Mouse (Mus musculus): ENCODE measurements around the gene Cd40lg. TPM values are rescaled to one million over a fixed set of nuclear protein-coding genes. Genes with fewer than 3 reads are reported as not detected.
A peak's percentile ranks its signal among the peaks of the same experiment; 100 is the strongest.

Gene Cd40lg
- not detected for total RNA-seq (2021)
- long read RNA-seq, experiment 1 = 0 reads
- long read RNA-seq, experiment 2 = 0 reads

DNA sequence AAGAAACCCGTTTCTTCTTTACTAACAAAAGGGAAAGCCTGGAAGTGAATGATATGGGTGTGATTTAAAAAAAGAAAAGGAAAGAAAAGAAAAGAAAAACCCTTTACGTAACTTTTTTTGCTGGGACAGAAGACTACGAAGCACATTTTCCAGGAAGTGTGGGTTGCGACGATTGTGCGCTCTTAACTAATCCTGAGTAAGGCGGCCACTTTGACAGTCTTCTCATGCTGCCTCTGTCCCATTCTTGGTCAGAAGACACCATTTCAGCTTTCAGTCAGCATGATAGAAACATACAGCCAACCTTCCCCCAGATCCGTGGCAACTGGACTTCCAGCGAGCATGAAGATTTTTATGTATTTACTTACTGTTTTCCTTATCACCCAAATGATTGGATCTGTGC is at the start of gene Cd40lg:
Gene Cd40lg, plus strand, starts transcription at position 268 of the 400 bp plus-strand sequence.
- intact Hi-C loops (cut with DNase I) = no loop called here
- Histone ChIP-seq H3K27ac (no peak within 1 kb of the TSS), H3K4me3 (no peak within 1 kb of the TSS)
- no peak for TF ChIP-seq CTCF (IDR thresholded peaks at IDR 0.05)
- DNase-seq (ENCODE audit: extremely low spot score in 1 of 2, low spot score in 2 of 2) = no peak

DNA sequence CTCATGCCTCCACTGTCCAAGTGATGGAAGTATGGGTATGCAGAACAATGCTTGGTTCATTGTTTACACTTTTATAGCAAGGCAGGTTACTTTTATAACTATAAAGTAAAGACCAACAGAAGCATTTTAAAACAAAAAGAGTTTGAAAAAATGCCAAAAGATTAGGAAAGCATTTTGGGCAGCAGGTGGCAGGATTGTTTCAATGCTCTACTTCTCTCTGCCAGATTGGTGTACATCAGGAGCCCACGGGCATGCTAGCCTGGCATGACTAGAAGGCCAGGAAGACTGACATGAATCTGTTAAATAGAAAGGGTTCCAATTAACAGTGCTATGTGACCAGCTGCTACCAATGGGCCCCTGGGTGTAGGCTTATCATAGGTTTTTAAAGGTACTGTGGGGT is 45.4 kb upstream of the Cd40lg start:
- Histone ChIP-seq H3K27ac (no peak overlapping the region), H3K4me3 (no peak overlapping the region)
- DNase-seq (ENCODE audit: extremely low spot score in 1 of 2, low spot score in 2 of 2) = no peak
- intact Hi-C loops (cut with DNase I) = no loop called here
- peak; percentile 2; the same call in 1 of the 2 replicates for TF ChIP-seq CTCF (IDR thresholded peaks at IDR 0.05)

DNA sequence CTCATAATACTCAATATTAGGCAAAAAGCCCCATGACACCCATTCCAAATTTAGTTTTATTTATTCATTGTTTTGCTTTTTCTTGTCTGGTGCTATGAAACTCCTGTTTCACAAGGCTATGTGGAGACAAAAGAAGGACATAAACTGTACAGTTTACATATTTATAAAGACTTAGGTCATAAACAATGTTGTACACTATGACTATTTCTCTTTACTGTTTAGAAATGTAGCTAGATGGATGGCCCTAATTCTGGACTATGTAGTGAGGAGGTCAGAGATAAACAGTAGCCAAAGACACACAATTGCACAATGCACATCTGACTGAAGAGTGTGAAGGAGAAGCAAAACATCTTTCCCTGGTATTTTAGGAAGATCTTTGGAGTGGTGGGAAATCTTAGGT is 40.7 kb upstream of the Cd40lg start:
- H3K4me3 ChIP-seq = no peak overlapping the region
- TF ChIP-seq CTCF (IDR thresholded peaks at IDR 0.05) = no peak
- no peak for DNase-seq (ENCODE audit: extremely low spot score in 1 of 2, low spot score in 2 of 2)
- intact Hi-C loops (cut with DNase I) = no loop called here
- H3K27ac ChIP-seq = no peak overlapping the region

DNA sequence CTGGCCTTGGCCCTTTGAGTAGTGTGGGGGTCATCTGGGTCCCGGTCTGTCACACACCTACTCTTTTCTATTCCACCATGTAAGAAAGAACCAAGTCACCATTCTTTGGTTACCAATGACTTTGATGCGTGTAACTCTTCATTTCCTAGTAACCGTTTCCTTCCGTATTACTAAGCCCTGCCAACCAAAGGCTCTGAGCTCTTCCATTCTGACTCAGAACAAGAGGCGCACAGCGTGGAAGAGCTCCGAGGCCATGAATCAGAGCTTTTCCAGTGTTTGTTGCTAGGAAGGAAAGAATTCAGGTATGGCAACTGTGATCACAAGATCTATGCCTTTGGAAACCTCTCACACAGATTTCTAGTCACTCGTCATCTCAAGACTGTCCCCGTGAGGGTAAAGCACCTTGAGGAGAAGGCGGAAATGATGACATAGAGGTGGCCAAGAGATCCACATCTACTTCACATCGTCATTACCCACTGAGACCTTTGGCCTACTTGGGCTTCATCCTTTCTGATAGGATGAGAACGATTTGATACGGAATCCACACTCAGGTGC is 34.6 kb upstream of the Cd40lg start:
- H3K27ac ChIP-seq = no peak overlapping the region
- no peak overlapping the region for H3K4me3 ChIP-seq
- DNase-seq (ENCODE audit: extremely low spot score in 1 of 2, low spot score in 2 of 2) = no peak
- TF ChIP-seq CTCF (IDR thresholded peaks at IDR 0.05) = no peak
- intact Hi-C loops (cut with DNase I) = no loop called here

DNA sequence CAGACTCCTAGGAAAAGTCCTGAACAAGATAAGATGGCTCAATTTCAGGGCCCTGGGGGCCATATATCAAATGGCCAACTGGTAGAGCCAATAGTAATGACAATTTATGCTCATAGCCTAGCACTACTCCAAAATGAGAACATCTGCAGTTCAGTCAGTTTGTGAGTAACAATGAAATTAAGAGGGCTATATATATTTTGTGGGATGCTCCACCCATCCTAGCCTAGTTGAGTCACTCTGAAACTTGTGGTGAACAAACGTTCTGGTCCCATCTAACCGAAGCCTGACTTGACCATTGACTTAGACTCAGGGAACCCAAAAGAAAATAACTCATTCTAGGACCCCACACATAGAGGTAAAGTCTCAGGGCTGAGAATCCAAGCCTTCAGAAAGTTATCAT is 29.5 kb upstream of the Cd40lg start:
- intact Hi-C loops (cut with DNase I) = no loop called here
- no peak for DNase-seq (ENCODE audit: extremely low spot score in 1 of 2, low spot score in 2 of 2)
- TF ChIP-seq CTCF (IDR thresholded peaks at IDR 0.05) = no peak
- no peak overlapping the region for H3K27ac ChIP-seq
- H3K4me3 ChIP-seq = no peak overlapping the region

DNA sequence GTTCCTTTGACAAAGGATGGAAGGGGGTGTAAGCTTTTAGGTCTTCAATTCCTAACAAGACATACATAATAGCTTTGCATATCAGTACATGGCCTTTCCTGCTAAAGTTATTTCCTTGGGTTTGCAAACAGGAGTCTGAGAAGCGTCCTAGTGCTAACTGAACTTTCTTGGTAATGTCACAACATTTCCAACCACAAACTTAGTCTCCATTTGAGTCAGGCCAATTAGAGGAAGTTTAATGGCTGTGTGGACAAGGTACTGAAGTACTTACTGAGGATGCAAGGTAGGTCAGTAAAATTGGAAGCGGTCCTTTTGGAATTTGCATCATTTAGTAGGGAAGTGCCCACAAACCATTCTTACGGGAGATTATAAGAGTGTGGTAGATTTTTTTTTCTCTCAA is 28.6 kb upstream of the Cd40lg start:
- no peak overlapping the region for H3K27ac ChIP-seq
- TF ChIP-seq CTCF (IDR thresholded peaks at IDR 0.05) = no peak
- intact Hi-C loops (cut with DNase I) = no loop called here
- H3K4me3 ChIP-seq = no peak overlapping the region
- DNase-seq (ENCODE audit: extremely low spot score in 1 of 2, low spot score in 2 of 2) = no peak

DNA sequence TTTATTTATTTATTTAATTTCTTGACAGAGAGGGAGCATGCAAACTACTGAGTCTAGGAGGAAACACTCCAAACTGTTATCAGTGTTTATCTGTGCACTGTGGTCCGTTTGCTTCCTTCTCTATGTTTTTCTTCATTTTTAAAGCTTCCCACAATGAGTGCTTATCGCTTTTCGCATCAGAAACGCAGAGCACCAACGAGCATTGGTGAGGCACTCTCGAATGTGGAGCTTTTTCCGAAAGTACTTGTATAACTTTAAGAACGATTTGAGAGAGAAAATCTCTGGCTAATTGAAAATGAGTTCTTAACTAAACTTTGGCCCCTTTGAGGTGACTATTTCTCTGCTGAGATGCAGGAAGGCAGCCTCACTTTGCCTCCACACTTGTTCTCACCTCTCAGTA is 24.6 kb upstream of the Cd40lg start:
- no peak for DNase-seq (ENCODE audit: extremely low spot score in 1 of 2, low spot score in 2 of 2)
- H3K27ac ChIP-seq = no peak overlapping the region
- intact Hi-C loops (cut with DNase I) = no loop called here
- TF ChIP-seq CTCF (IDR thresholded peaks at IDR 0.05) = no peak
- H3K4me3 ChIP-seq = no peak overlapping the region

DNA sequence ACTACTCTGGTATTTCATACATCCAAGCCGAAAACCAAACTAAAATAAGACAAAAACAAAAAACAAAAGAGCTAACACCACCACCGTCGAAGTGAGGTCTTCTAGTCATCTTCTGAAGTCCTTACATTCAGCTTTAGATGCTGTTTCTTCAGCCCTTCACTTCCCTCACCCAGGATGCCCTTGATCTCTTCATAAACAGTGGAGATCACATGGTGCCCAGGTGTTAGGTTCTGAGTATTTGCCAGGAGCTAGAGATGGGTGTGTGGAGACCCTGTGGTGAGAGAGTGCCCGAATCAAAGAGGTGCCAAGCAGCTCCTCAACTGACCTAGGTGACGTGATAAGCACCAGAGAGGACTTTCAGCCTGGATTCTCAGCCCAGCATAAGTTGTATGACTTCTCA is 22.6 kb upstream of the Cd40lg start:
- no peak for DNase-seq (ENCODE audit: extremely low spot score in 1 of 2, low spot score in 2 of 2)
- Histone ChIP-seq H3K27ac (no peak overlapping the region), H3K4me3 (no peak overlapping the region)
- no peak for TF ChIP-seq CTCF (IDR thresholded peaks at IDR 0.05)
- intact Hi-C loops (cut with DNase I) = no loop called here

DNA sequence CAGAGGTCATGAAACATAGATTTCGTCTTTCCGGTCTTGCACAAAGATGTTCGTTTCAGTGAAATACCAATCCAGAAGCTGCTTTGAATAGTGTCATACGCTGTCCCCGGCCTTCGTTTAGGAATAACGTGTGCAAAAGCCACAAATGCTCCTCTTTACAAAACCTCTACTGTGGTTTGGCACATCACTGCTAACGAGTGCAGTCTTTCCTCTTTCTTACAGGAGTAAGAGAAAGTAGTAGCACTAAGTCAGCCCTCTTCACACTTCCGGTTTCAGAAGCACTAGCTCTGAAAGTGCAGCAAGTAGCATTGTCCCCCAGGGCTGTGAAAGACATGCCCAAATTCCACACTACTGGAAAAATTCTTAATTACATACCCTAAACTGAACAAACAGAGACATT is 15.6 kb upstream of the Cd40lg start:
- no peak overlapping the region for H3K27ac ChIP-seq
- intact Hi-C loops (cut with DNase I) = no loop called here

DNA sequence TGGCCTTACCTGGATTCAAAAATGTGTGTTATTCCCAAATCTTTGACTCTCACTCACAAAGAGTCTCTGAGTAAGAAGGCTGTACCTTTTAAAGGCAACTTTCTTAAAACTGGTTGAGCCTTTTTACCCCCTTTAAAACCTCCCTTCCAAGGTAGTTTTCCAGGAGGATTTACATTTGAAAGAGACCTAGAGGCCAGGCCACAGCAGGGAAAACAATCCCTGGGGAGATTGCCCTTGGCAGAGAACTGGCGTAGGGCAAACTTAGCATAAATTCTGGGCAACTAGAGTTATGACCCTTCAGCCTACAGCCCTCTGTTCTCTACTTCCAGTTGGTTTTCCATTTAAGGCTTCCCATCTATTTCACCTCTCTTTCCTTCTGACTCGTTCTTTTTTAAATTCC is 13.9 kb upstream of the Cd40lg start:
- no peak for TF ChIP-seq CTCF (IDR thresholded peaks at IDR 0.05)
- intact Hi-C loops (cut with DNase I) = no loop called here
- Histone ChIP-seq H3K27ac (no peak overlapping the region), H3K4me3 (no peak overlapping the region)
- DNase-seq (ENCODE audit: extremely low spot score in 1 of 2, low spot score in 2 of 2) = no peak

More for the DNA sequence above, 15.6 kb upstream of the Cd40lg start:
- TF ChIP-seq CTCF (IDR thresholded peaks at IDR 0.05) = no peak
- no peak for DNase-seq (ENCODE audit: extremely low spot score in 1 of 2, low spot score in 2 of 2)
- H3K4me3 ChIP-seq = no peak overlapping the region

DNA sequence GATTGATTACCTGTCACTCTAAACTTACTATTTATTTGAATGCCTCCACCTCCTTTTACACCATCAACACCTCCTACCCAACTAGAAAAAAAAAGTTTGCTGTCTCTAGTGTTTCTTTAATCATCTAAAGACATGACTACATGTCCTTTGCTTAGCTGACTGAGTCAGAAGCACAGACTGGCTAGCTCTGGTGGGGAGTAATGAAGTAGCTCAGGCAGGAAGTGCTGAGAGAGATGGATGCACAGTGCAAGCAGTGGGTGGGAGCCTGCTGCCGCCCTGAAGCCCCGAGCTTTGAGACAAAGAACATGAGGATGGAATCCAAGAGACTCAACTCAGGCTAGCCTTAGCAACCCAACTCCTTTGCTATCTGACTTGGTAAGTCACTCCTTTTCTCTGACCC is 11.5 kb upstream of the Cd40lg start:
- intact Hi-C loops (cut with DNase I) = no loop called here
- no peak overlapping the region for H3K4me3 ChIP-seq
- no peak overlapping the region for H3K27ac ChIP-seq
- TF ChIP-seq CTCF (IDR thresholded peaks at IDR 0.05) = no peak
- no peak for DNase-seq (ENCODE audit: extremely low spot score in 1 of 2, low spot score in 2 of 2)

DNA sequence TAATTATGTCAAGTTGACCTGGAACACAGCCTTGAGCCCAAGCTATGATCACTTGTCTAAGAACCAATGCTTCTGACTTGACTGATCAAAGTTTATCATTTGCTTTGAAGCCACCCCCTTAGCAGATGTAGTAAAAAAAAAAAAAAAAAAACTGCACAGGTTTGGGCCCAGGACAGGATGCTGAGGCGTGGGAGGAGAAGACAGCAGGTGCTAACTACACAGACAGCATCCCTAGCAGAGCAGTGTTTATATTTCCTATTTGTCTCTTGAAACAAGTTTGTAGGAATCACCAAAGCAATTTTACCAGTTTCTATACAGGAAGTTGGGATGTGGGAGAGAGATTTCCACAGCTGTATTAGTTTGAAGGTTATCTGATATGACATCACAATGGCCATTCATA is 1.4 kb upstream of the Cd40lg start:
- Histone ChIP-seq H3K4me3 (no peak overlapping the region), H3K27ac (no peak overlapping the region)
- TF ChIP-seq CTCF (IDR thresholded peaks at IDR 0.05) = no peak
- no peak for DNase-seq (ENCODE audit: extremely low spot score in 1 of 2, low spot score in 2 of 2)
- intact Hi-C loops (cut with DNase I) = no loop called here

DNA sequence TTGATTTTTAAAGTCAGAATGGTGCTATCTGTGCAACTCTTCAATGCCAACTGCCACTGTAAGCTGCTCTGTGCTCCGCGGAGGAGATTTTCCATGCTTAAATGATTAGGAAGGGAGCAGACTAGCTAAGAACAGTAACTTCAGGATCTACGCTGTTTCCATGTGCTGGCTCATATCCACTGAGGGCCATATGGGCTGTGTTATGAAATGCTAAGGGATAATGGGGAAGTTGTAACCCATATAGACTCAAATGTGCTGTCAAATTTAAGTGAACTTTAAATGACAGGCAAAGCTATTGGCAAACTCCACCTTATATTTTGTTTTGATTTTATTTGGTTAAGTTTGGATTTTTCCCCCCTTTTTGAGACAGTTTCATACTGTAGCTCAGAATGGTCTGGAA is 919 bp downstream of the Cd40lg start:
- no peak for TF ChIP-seq CTCF (IDR thresholded peaks at IDR 0.05)
- no peak overlapping the region for H3K4me3 ChIP-seq
- intact Hi-C loops (cut with DNase I) = no loop called here
- H3K27ac ChIP-seq = no peak overlapping the region
- no peak for DNase-seq (ENCODE audit: extremely low spot score in 1 of 2, low spot score in 2 of 2)
